Mouse (Mus musculus) ES-CJ7 (cell line): Measurements from ENCODE around the gene Vmn1r139.
"Not testable (repeated sequence)": the region's sequence is repeated elsewhere in the genome, so short reads cannot be mapped to it uniquely, and the experiment has no call there.

Experiments
- DNase-seq: peaks from one replicate; pipeline ENCODE4 v3.0.0; 2011; ENCODE audit warnings: low read depth, low spot score

Vmn1r139 gene

DNA sequence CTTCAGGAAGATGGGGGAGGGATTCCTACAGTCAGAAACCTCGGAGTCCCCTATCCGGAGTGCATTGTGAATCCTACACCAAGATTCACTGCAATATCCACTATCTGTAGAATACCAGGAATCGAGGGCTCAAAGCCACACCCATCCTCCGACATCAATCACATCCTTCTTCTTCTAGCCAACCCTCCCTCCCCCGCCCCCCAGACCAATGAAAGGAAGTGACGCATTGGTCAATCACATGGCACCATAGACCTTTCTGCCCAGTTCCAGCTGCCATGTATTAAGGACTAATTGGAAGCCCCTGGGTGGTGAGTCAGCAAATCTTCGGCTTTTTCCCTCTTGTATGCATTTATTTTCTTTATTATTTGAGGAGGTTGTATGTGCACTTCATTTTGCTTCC, at the start of gene Vmn1r139:
TSS of gene Vmn1r139 (plus strand) at position 301 of the 400 bp plus-strand sequence.
- DNase-seq = not testable (repeated sequence)

DNA sequence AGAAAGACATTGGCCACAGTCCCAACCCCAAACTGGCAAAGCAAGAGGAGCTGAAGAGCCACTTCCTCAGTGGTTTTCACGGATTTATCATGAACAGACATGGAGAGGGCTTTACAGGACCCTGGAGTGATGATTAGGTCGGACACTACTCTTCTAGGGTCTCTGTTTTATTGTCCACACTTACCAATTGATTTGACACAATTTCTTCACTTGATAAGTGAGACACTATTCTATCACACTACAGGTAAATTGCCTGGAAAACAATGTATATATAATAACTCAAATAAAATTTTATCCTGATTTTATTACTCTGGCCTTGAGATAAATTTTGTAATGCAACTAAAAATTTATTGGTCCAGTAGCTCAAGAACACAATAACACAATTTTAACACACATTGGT, 40.1 kb upstream of the Vmn1r139 start, which contains the start of gene Vmn1r138:
TSS of gene Vmn1r138 (minus strand) at position 101 of the 400 bp plus-strand sequence.
- not testable (repeated sequence) for DNase-seq

DNA sequence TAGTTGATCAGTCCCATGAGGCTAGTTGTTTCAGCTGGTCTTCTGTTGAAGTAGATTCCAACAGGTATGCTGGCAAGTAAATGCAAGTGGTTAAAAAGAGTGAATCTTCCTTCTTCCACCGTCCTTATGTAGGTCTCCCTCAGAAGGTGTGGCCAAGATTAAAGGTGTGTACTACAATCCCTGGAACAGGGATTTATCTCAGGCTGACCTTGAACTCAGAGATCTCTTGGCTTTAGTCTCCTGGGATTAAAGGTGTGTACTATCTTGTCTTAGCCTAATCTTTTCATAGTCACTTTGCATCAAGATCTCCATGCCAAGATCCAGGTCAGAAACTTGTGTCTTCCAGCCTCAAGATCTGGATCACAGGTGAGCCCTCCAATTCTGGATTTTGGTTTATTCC, 12.7 kb upstream of the Vmn1r139 start, which contains the start of gene Gm6176:
TSS of gene Gm6176 (minus strand) at position 101 of the 400 bp plus-strand sequence.
- DNase-seq = not testable (repeated sequence)

DNA sequence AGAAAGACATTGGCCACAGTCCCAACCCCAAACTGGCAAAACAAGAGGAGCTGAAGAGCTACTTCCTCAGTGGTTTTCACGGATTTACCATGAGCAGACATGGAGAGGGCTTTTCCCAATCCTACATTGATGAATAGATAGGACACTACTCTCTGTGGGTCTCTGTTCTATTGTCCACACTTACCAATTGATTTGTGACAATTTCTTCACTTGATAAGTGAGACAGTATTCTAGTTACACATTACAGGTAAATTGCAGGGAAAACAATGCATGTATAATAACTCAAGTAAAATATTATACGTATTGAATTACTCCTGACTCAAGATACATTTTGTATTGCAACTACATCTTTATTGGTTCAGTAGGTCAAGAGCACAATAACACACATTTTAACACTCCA, 49.3 kb downstream of the Vmn1r139 start, which contains the start of gene Gm16451:
TSS of gene Gm16451 (minus strand) at position 101 of the 400 bp plus-strand sequence.
- DNase-seq = not testable (repeated sequence)

DNA sequence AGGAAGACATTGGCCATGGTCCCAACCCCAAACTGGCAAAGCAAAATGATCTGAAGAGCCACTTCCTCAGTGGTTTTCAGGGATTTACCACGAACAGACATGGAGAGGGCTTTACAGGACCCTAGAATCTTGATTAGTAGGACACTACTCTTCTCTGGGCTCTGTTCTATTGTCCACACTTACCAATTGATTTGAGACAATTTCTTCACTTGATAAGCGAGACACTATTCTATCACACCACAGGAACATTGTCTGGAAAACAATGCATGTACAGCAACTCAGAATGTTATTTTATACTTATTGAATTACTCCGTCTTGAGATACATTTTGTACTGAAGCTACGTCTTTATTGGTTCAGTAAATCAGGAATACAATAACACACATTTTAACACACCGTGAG, 65.8 kb downstream of the Vmn1r139 start, which contains the start of gene Gm10666:
TSS of gene Gm10666 (minus strand) at position 101 of the 400 bp plus-strand sequence.
- not testable (repeated sequence) for DNase-seq
